Mouse (Mus musculus) right cerebral cortex, postnatal 4 days (tissue): Measurements from ENCODE around the gene Prl2c1.
"Not testable (repeated sequence)": the region's sequence is repeated elsewhere in the genome, so short reads cannot be mapped to it uniquely, and the experiment has no call there.

Source experiments
- DNase-seq: peaks from one replicate; pipeline ENCODE4 v3.0.0-alpha.2; 2022

Gene Prl2c1

DNA sequence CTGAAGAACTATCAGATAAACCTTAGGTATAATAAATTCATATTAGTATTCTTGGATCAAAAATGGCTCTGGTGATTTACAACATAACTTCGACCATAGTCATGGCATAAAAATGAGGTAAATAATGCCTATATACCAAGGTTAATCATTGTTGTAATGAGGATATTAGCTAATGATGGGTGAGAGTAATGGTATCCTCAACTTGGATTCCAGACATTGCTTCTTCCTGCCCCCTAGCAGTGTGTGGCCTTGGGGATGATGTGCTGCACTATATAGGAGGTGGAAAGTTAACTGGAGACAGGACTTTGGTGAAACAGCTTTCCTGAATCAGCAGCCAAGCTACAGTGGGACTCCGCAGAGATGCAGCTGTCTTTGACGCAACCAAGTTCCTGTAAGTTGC lies at the start of gene Prl2c1:
Prl2c1 (plus strand) TSS at position 301 of the 400 bp plus-strand sequence.
- no peak for DNase-seq

DNA sequence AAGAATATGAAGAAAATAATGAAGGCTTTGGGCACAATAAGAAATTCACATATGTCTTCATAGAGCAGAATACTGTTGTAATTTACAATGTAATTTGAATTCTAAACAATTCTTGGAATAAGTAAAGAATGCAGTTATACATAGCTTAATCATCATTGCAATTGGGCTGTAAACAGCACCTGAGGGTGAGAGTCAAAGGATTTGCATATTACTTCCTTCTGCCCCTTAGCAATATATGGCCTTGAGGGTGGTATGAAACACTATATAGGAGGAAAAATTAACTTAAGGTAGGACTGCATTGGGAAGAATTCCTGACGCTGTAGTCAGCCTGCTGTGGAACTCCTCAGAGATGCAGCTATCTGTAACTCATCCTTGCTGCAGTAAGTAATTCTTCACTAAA lies 47.8 kb upstream of the Prl2c1 start, which contains the start of gene Prl2a1:
Prl2a1 (plus strand) TSS at position 301 of the 400 bp plus-strand sequence.
- DNase-seq = no peak

DNA sequence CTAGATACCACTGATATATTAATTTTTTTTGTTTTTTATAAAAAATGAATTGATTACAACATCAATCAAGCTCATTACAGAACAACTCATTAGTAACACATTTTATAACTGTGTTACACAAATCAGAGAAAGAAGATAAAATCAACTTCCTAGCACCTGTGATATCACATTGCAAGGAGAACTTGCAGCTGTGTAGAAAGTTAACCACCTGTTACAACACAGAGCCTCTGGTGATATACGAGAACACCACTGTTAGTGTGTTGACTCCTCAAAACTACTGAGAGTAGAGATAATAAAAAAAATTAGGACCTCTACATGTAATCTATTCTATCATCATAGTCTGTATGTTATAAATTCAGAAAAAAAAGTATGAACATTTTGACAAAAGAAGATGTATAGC lies 46.4 kb upstream of the Prl2c1 start:
- no peak for DNase-seq

DNA sequence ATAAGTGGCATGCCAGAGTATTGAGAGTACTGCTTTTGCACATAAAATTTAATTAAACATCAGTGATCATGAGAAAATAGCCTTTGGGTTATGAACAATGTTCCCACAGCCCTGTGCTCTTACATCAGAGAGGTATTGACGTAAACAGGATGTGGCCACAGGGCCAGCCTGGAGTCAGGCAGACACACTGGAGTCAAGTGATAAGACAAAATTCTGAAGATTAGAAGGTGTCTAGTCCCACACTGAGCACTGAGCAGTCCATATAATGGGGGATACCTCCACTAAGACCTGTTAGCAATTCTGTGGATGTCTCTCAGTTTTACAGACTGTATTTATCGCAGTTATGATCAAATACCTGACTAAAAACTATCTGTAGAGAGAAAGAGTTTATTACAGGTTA lies 55.1 kb downstream of the Prl2c1 start:
- DNase-seq = not testable (repeated sequence)
